Mouse (Mus musculus) 416B (cell line): ENCODE measurements around the gene Ddias.
A peak's percentile ranks its signal among the peaks of the same experiment; 100 is the strongest.
"Not testable (repeated sequence)": the region's sequence is repeated elsewhere in the genome, so short reads cannot be mapped to it uniquely, and the experiment has no call there.

Experiments used
- DNase-seq: peaks from one replicate; pipeline ENCODE4 v3.0.0; 2011; ENCODE audit warnings: low read depth

Ddias gene

GRCm38 (mm10) chr7:92874116-92874675 lies at the start of gene Ddias, which contains the start of gene Prcp:
Gene Ddias, minus strand, starts transcription at chr7:92874247.
Gene Prcp, plus strand, starts transcription at chr7:92874470.
- peak; percentile 95 for DNase-seq

- no peak for DNase-seq
Measured at GRCm38 (mm10) chr7:92920857-92921172, 46.8 kb upstream of the Ddias start.

- no peak for DNase-seq
Measured at GRCm38 (mm10) chr7:92920172-92920856, 46.3 kb upstream of the Ddias start.

DNA sequence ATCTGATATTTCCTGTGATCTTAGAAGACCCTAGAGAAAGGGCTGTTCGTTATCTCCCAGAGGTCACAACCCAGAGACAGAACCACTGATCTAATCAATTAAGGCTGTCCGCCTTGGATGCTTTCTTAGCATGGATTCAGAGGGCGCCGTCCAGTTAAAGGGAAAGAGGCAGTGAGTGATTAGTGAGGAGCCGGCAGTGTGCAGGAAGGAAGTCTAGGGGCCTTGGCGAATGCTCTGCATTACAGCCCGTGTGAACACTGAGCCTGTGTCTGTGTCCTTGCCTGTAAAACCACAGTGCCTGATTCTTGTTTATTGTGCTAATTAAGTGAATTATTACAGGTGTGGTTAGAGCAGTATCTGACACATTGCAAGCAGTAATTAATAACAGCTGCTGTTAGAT lies 30.2 kb upstream of the Ddias start:
- not testable (repeated sequence) for DNase-seq

GRCm38 (mm10) chr7:92903360-92904038 lies 29.5 kb upstream of the Ddias start:
- peak; percentile 85 for DNase-seq

- peak; percentile 56 for DNase-seq
Measured at GRCm38 (mm10) chr7:92897021-92897420, 23.0 kb upstream of the Ddias start.

- no peak for DNase-seq
Measured at GRCm38 (mm10) chr7:92896036-92896435, 22.0 kb upstream of the Ddias start.

DNA sequence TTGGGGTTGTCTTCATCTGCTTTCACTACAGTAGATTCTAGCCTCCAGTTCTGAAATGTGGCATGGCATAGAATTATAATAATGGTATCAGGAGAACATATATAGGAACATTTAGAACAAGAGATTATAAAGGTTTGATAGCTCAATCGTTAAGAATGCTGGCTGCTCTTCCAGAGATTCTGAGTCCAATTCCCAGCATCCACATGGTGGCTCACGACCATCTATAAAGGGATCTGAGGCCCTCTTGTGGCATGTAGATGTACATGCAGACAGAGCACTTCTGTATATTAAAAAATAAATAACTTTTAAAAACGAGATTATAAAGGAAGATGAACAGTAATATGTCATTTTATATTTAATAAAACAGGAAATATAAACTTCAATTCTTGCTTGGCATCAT lies 19.4 kb upstream of the Ddias start:
- peak; percentile 71 for DNase-seq

- DNase-seq: no peak
Measured at GRCm38 (mm10) chr7:92890618-92891230, 16.7 kb upstream of the Ddias start.

- DNase-seq: no peak
Measured at GRCm38 (mm10) chr7:92890211-92890610, 16.2 kb upstream of the Ddias start.

DNA sequence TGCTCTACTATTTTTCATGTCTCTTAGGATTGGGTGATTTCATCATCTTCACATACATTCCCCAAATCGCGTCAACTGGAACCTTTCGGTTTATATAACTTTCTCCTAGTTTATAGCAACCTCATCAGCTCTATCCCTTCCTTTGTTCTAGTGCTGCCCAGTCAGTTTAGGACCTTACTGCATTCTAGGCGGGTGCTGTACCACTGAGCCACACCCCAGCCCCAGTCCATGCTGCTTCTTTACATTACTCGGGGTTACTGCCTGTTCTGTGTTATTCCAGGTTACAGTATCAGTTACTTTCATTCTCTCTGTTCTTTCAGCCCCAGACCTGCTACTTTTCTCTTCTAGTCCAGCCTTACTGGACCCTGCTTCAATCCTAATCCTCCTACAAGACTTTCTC lies 13.2 kb upstream of the Ddias start:
- DNase-seq: no peak

DNA sequence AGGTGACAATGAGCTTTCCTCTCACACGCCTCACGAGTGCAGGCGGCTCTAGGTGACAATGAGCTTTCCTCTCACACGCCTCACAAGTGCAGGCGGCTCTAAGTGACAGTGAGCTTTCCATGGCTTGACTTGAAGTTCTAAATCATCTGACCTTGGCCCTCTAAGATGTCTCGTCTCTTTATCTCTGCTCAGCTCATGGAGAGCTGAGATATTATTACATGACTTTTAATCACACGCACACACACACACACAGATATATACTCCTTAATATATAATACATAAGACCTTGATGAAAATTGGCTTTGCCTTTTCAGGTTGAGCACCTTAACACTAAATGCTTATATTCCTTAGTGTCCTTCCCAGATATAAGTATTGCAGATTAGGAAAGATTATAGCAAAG lies 12.8 kb upstream of the Ddias start:
- DNase-seq: no peak

GRCm38 (mm10) chr7:92884998-92885660 lies 11.1 kb upstream of the Ddias start:
- DNase-seq: no peak

DNA sequence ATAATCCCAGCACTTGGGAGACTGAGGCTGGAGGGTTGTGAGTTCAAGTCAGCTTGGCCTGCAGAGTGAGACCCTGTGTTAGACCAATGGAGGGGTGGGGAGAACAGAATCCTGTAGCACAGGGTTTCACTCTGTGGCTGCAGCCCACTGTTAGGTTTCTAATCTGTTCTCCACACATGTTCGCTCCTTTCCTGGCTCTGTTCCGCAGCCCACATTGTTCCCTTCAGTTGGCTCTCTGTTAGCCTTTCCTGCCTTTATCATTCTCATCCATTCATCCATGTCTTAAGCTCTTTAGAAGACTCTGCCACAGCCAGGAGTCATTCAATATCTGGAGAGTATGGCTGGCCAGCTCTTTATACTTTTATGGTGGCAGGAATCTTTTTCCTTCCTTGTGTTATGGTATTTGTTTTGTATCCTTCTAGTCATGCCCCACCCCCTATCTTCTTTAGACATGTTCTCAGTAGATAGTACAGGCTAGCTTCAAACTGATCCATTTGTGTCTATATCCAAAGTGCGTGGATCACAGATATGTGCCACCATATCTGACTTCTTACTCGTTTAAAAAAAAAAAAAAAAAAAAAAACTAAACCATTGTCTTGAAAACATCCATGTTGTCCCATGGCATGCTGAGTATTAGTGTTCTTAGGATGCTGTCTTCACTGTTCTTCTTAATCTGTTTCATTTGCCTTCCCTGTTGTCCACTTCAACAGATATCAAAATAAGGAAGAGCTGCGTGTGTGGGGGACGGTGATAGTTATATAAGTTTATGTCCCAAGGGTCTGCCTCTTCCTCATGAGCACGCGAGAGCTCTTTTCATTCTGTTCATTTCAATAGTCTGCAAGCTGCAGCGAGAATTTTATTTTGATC lies 10.0 kb upstream of the Ddias start:
- DNase-seq: no peak

DNA sequence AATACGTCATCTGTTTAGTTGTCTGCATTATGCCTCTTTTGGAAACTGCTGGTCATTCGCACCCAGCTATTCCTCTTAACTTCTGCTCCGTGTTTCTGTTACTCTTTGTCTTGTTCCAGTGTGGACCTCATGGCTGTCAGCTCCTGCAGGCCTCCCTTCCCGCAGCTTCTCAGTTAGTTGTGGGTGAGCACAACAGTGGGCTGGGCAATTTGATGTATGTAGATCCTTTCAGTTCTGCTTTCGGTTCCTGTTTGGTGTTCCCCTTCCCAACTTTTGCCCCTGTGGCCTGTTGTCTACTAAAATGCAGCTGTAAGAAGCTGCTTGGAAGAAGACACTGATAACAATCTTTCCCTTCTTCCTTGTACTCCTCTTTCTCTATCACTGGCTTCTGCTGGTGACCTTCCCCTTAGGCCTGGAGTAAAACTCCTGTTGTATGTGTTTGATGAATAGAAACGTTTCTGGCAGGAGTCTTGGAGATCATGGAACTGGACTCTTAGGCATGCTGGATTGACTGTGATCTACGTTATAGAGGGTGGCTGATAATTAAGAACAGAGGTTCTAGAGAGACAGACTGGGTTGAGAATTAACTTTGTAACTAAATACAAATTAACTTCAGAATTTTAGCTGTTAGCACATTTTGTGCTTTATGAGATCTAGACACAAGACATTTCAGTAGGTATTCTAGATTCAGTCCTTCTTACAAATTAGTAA lies 4.7 kb upstream of the Ddias start:
- no peak for DNase-seq

GRCm38 (mm10) chr7:92876538-92876937 lies 2.5 kb upstream of the Ddias start:
- DNase-seq: peak; percentile 80

GRCm38 (mm10) chr7:92876066-92876465 lies 2.0 kb upstream of the Ddias start:
- peak; percentile 63 for DNase-seq

GRCm38 (mm10) chr7:92874761-92875408 lies 838 bp upstream of the Ddias start:
- DNase-seq: peak; percentile 98

DNA sequence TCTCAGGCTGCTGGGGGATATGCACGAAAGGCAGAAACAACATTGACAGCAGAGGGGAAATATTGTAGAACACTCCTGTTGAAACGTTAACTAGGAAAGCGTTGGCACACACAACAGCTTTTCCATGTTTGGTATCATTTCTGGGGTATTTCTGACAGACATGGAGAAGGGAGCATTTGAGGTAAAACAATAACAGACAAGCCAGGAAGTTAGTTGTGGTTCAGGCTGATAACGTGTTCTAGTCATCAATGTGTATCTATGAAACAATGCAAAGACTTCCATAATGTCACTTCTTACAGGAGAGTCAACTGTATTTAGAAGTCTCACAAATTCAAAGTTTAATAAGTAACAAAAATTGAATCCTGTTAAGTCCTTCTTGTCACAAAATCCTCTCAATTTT lies 2.5 kb downstream of the Ddias start:
- DNase-seq: no peak

DNA sequence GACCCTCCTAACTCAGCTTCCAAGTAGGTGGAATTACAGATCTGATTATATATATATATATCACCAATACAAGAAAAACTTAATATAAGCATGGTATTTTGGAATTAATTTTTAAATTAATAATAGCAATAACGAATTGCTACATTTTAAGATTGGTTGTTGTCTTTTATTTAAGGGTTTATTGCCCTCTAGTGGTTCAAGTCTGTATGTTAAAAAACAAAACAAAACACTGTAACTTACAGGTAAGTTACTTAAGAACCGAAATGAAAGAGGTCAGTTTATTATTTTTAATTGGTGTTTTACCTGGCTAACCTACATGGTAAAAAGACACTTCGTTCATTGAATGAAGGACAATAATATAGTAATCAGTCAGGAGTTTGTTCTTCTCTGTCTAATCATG lies 3.9 kb downstream of the Ddias start:
- peak; percentile 62 for DNase-seq
